Mouse (Mus musculus) liver, adult 2 months (tissue): ENCODE measurements around the gene Fam183b. TPM values are rescaled to one million over a fixed set of nuclear protein-coding genes. Genes with fewer than 3 reads are reported as not detected.
"Not testable (repeated sequence)": the region's sequence is repeated elsewhere in the genome, so short reads cannot be mapped to it uniquely, and the experiment has no call there.

Experiments used
- DNase-seq: peaks from one replicate; pipeline ENCODE4 v3.0.0-alpha.2; 2011; ENCODE audit warnings: low read depth, low spot score; ENCODE audit errors: extremely low read depth
- H3K27ac ChIP-seq: fragments of 200-500 bp; replicated peaks from 2 replicates; pipeline ENCODE4 v1.5.1; 2012; ENCODE audit warnings: low read depth, mild to moderate bottlenecking, control low read depth, inconsistent platforms, low read length; ENCODE audit not compliant: insufficient read depth
- H3K27me3 ChIP-seq: fragments of 200-500 bp; 2 replicates; pipeline ENCODE4 v1.6.1; 2012; ENCODE audit warnings: mild to moderate bottlenecking, moderate library complexity, low read length, inconsistent platforms; ENCODE audit not compliant: control insufficient read depth, insufficient read depth
- H3K36me3 ChIP-seq: fragments of 200-500 bp; 2 replicates; pipeline ENCODE4 v1.6.1; 2012; ENCODE audit warnings: low read length, inconsistent platforms; ENCODE audit not compliant: control insufficient read depth, insufficient read depth
- H3K4me1 ChIP-seq: fragments of 200-500 bp; 2 replicates; pipeline ENCODE4 v1.6.1; 2011; ENCODE audit warnings: low read length; ENCODE audit not compliant: control insufficient read depth, insufficient read depth
- H3K4me3 ChIP-seq: fragments of 200-500 bp; 2 replicates; pipeline ENCODE4 v1.5.1; 2011; ENCODE audit warnings: low read depth, mild to moderate bottlenecking, control low read depth, low read length, moderate library complexity; ENCODE audit not compliant: insufficient read depth
- H3K79me2 ChIP-seq: fragments of 200-500 bp; 2 replicates; pipeline ENCODE4 v1.6.1; 2012; ENCODE audit warnings: inconsistent platforms, mild to moderate bottlenecking, low read length, moderate library complexity; ENCODE audit not compliant: control insufficient read depth, insufficient read depth
- H3K9ac ChIP-seq: fragments of 200-500 bp; 2 replicates; pipeline ENCODE4 v1.6.1; 2012; ENCODE audit warnings: low read depth, mild to moderate bottlenecking, control low read depth, inconsistent platforms, low read length
- CTCF ChIP-seq: fragments of 200-500 bp; IDR thresholded peaks from 2 replicates; pipeline ENCODE4 v1.5.1; 2011; ENCODE audit warnings: low read depth, low read length, control low read depth
- POLR2A ChIP-seq: fragments of 200-500 bp; IDR thresholded peaks from 2 replicates; pipeline ENCODE4 v1.6.1; 2011; ENCODE audit warnings: low read length, control low read depth; ENCODE audit not compliant: insufficient read depth; ENCODE audit errors: extremely low read depth
- WGBS: fragments of 180-500 bp; shearing (Covaris S2); methylation state at CpG from one replicate; pipeline ENCODE4 v1.1.7; 2018; 5-methylcytosine and 5-hydroxymethylcytosine counted together
- polyA plus RNA-seq: library from polyadenylated mRNA; depleted of rRNA; stranded (reverse); fragments of >200 nt; gene quantifications from 2 replicates; pipeline ENCODE4 v1.2.3, GENCODE M21; 2012
- total RNA-seq: library from RNA; depleted of rRNA; stranded (reverse); fragments of >200 nt; gene quantifications from 2 replicates; pipeline ENCODE4 v1.2.3, GENCODE M21; 2014

The Fam183b gene
- total and polyA plus RNA-seq, 2 experiments = not detected

DNA sequence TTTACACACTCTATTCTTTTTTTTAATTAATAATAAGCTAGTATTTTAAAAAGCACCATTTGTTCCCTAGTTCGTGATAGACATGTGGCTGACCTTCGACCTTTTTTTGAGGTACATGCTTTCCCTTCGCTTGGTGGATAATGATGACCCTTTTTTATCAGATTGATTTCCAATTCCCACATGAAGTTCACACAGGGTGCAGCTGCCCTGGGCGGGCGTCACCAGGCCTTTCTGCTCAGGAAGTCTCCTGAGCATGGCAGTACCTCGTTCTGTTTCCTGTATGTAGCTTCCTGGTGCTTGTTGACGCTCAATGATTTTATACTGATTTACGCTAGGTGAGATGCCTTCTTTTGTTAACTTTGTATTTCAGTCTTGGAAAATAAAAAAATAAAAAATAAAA is 13.4 kb downstream of the Fam183b start:
- no peak overlapping the region for H3K9ac ChIP-seq
- H3K27ac ChIP-seq = no peak overlapping the region
- TF ChIP-seq CTCF (no peak), POLR2A (no peak)
- H3K4me1 ChIP-seq = no peaks in the 10 kb centered on the region
- 69% methylated on average over 8 of the region's 8 CpGs for WGBS
- no peak for DNase-seq
- H3K4me3 ChIP-seq = no peak overlapping the region
- H3K27me3 ChIP-seq = no peaks in the 10 kb centered on the region
- no peaks in the 10 kb centered on the region for H3K36me3 ChIP-seq
- no peaks in the 10 kb centered on the region for H3K79me2 ChIP-seq

- Histone ChIP-seq H3K27ac (no peak overlapping the region), H3K36me3 (no peaks in the 10 kb centered on the region)
These were observed 14.1 kb downstream of the Fam183b start for GRCm38 (mm10) chr11:58787651-58788050.

DNA sequence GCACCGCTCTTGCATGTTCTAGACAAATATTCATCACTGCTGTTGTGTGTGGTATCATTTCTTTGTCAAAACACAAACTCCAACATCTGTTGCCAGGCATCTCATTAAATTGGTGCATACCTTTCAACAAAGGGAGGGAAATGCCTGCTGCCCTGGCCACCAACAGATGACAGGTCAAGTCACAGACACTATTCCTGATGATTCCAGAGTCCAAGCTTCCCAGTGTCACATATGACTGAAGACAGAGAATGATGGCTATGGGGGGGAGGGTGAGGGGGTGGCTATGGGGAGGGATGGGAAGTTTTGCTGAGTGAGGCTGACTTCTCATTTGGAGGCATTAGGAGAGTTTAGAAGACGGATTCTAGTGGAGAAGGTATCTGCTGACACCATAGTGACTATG is 17.6 kb downstream of the Fam183b start:
- H3K4me3 ChIP-seq = no peak overlapping the region
- 85% methylated on average over 2 of the region's 2 CpGs for WGBS
- TF ChIP-seq CTCF (no peak), POLR2A (no peak)
- H3K27me3 ChIP-seq = no peaks in the 10 kb centered on the region
- no peaks in the 10 kb centered on the region for H3K4me1 ChIP-seq
- H3K9ac ChIP-seq = no peak overlapping the region
- H3K27ac ChIP-seq = no peak overlapping the region
- no peaks in the 10 kb centered on the region for H3K36me3 ChIP-seq
- DNase-seq = no peak
- H3K79me2 ChIP-seq = no peaks in the 10 kb centered on the region

More at GRCm38 (mm10) chr11:58787651-58788050, 14.1 kb downstream of the Fam183b start:
- TF ChIP-seq CTCF = no peak
- TF ChIP-seq POLR2A = no peak
- DNase-seq = no peak
- H3K4me3 ChIP-seq = no peak overlapping the region
- H3K27me3 ChIP-seq = no peaks in the 10 kb centered on the region
- no peaks in the 10 kb centered on the region for H3K4me1 ChIP-seq
- no peak overlapping the region for H3K9ac ChIP-seq
- H3K79me2 ChIP-seq = no peaks in the 10 kb centered on the region
- WGBS = 81% methylated on average over 10 of the region's 10 CpGs

- 68% methylated on average over 6 of the region's 6 CpGs for WGBS
- TF ChIP-seq CTCF (no peak), POLR2A (no peak)
- Histone ChIP-seq H3K9ac (no peak within 1 kb of the TSS), H3K4me3 (no peak within 1 kb of the TSS), H3K36me3 (no peaks in the 10 kb centered on the region), H3K79me2 (no peaks in the 10 kb centered on the region), H3K27me3 (no peaks in the 10 kb centered on the region), H3K4me1 (no peaks in the 10 kb centered on the region), H3K27ac (no peak within 1 kb of the TSS)
- DNase-seq = no peak
These were observed 19.2 kb downstream of the Fam183b start, which contains the start of gene Olfr314 for GRCm38 (mm10) chr11:58782480-58783089. Gene Olfr314, plus strand, starts transcription at chr11:58782952.

DNA sequence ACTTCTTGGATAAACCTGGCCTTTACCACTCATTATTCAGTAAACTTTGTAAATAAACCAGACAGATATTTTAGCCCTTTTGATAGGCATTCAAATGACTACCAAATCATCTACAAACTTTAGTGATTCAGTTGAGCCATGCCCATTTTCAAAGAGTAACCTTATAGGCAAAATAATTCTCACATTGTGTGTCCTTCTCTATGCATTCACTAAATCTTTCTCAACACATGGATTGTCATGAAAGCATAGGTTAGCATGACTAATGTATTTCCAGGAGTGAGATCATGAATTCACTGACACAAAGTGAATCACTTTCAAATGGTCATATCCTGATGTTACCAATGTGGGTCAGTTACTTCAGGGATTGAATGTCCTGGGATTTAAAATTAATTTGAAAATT is 28.9 kb downstream of the Fam183b start, which contains the start of gene Olfr315:
Gene Olfr315, plus strand, starts transcription at position 301 of the 400 bp plus-strand sequence.
- no peak within 1 kb of the TSS for H3K9ac ChIP-seq
- no peak within 1 kb of the TSS for H3K27ac ChIP-seq
- H3K36me3 ChIP-seq = no peaks in the 10 kb centered on the region
- no peak for TF ChIP-seq POLR2A
- no peak for TF ChIP-seq CTCF
- H3K79me2 ChIP-seq = no peaks in the 10 kb centered on the region
- H3K27me3 ChIP-seq = peaks cover 3% of the 10 kb centered on the region; the same call in 1 of the 2 replicates
- no peak for DNase-seq
- H3K4me1 ChIP-seq = no peaks in the 10 kb centered on the region
- no peak within 1 kb of the TSS for H3K4me3 ChIP-seq

DNA sequence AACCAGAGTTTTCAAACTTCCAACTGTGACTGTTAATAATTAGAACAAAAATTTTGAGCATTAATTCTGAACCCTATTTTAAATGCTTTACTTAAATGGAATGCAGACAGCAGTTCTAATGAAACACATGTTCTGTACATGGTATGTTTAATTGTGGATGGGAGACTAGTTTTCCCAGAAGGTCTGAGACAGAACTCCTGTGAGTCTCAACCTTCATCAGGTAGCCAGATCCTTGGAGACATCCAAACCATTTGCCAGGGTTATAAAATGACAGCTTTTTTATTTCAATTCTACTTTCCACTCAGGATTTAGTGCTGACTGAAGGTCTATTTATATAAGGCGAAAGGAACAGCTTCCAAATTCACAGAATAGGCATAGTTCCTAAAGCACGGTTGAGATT is 49.3 kb downstream of the Fam183b start, which contains the start of gene Olfr316:
Gene Olfr316, plus strand, starts transcription at position 301 of the 400 bp plus-strand sequence.
- no peaks in the 10 kb centered on the region for H3K79me2 ChIP-seq
- no peaks in the 10 kb centered on the region for H3K27me3 ChIP-seq
- no peak within 1 kb of the TSS for H3K27ac ChIP-seq
- TF ChIP-seq CTCF = no peak
- no peak for TF ChIP-seq POLR2A
- 87% methylated on average over 2 of the region's 2 CpGs for WGBS
- DNase-seq = no peak
- no peaks in the 10 kb centered on the region for H3K4me1 ChIP-seq
- no peaks in the 10 kb centered on the region for H3K36me3 ChIP-seq
- H3K4me3 ChIP-seq = no peak within 1 kb of the TSS
- no peak within 1 kb of the TSS for H3K9ac ChIP-seq

GRCm38 (mm10) chr11:58751096-58751495 is 50.7 kb downstream of the Fam183b start:
- not testable (repeated sequence) for H3K36me3 ChIP-seq, H3K79me2 ChIP-seq, DNase-seq, H3K27ac ChIP-seq, H3K27me3 ChIP-seq, H3K4me1 ChIP-seq, H3K4me3 ChIP-seq, H3K9ac ChIP-seq
- 78% methylated on average over 18 of the region's 18 CpGs for WGBS
